Mouse (Mus musculus): ENCODE results near the gene Ptprn2.
"Not testable (repeated sequence)": the region's sequence is repeated elsewhere in the genome, so short reads cannot be mapped to it uniquely, and the experiment has no call there.

The Ptprn2 gene

DNA sequence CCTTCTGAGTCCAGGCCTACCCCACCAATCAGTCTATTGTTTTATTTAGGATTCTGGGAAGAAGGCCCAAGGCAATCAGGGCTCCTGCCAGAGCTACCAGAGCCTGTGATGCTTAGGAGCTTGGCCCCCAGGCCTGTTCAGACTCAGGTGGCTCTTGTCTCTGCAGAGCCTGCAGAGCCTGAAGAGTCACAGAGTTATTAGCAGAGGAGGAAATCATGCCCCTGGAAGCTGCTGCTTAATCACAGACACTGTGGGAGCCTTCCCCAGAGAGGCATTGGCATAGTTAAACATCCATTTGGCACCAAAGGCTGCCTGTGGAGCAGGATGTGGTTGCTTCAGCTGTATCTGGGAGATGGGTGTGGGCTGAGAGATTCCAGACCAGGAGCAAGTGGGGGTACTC, 30.3 kb downstream of the Ptprn2 start:
- no peak for DNase-seq (ENCODE audit: low spot score in 2 of 2)

GRCm38 (mm10) chr12:116528861-116529260, 43.3 kb downstream of the Ptprn2 start:
- DNase-seq (ENCODE audit: low spot score in 2 of 2) = no peak

DNA sequence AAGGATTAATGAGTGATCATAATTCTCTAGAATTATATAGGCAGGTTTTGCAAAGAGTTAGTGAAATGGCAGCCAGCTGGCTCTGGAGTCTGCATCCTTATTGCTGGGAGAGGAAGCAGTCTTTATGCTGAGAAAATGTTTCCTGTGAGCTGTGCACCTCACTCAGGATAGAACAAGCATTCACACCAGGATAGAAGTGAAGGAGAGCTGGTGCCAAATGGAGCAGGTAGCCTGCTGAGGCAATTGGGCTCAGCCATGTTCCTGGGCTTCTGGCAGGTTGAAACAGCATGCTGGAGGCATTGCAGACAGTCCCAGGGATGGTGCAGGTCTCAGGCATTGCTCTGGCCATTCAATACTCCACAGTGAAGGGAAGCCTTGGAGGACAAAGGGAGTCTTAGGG, 47.8 kb downstream of the Ptprn2 start:
- no peak for DNase-seq (ENCODE audit: low spot score in 2 of 2)

GRCm38 (mm10) chr12:116539305-116539704, 53.8 kb downstream of the Ptprn2 start:
- DNase-seq (ENCODE audit: low spot score in 2 of 2) = no peak

DNA sequence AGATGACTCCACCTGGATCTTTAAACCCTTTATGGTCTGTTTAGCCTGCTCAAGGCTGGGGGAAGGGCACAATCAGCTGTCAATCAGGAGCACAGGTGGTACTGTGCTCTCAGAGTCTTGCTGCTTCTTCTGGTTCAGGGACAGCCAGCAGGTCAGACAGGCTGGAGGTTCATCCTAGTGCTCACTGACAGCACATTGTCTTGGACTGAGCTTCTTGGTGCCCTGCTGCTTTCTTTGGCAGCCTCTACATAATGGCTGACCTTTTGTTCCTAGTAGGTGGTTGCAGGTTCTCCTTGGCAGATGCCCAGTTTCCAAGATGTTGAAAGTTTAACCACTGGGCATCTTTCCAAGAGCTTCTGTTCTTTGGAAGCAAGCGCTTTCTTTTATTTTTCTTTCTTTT, 55.1 kb downstream of the Ptprn2 start:
- peak in 1 of 2 experiments; percentile 14 for DNase-seq (ENCODE audit: low spot score in 2 of 2)

DNA sequence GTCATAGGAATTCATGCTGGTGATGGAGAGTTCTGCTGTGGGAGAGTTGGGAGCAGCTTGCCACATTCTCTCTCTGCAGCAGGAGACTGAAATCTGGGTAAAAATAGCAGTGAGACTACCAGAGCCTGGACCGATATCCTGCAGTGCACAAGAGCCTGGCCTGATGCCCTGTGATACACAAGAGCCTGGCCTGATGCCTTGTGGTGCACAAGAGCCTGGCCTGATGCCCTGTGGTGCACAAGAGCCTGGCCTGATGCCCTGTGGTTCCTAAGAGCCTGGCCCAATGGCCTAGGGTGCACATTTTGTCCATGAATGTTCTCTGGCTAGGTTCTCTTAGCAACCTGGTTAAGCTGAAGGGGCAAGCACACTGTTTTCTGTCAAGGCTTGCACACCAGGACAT, 64.5 kb downstream of the Ptprn2 start:
- peak in 1 of 2 experiments; percentile 46 for DNase-seq (ENCODE audit: low spot score in 2 of 2)

- DNase-seq (ENCODE audit: low spot score in 2 of 2) = no peak
Observed at GRCm38 (mm10) chr12:116551516-116551915, 66.0 kb downstream of the Ptprn2 start.

DNA sequence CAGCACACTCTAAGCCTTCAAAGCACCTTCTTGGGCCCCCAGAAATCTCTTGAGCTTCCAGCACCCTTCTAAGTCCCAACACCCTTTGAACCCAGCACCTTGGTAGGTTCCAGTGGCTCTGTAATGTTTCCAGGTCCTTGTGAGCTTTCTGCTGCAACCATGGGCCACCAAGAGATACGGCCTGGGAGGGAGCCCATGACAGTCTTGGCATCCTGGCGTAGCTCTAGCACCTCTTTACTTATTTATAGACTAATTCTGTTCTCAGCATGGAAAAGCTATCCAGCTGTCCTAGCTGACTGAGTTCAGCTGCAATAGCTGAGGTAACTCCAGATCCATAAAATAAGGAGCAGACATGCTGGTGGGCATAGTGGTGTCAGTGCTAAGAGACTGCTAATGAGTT, 66.8 kb downstream of the Ptprn2 start:
- DNase-seq (ENCODE audit: low spot score in 2 of 2) = no peak

DNA sequence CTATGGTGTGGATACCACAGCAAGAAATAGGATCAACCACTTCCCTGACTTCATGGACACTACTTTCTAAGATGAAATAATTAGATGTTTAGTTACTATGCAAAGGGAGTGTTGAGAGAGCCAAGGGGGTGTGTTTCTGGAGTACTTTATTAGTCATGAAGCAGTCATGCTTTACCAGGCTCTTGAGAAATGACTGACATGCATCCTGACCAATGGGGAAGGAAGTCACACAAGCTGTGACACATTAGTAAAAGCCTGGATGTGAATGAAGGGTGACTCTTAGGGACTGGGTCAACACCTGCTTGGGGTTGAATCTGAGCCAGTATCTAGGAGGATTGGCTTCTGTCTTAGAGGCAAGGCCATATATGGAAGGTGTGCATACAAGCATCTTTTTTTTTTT, 67.8 kb downstream of the Ptprn2 start:
- DNase-seq (ENCODE audit: low spot score in 2 of 2) = no peak

- DNase-seq (ENCODE audit: low spot score in 2 of 2) = no peak
Observed at GRCm38 (mm10) chr12:116555964-116556363, 70.4 kb downstream of the Ptprn2 start.

- DNase-seq (ENCODE audit: low spot score in 2 of 2) = no peak
Observed at GRCm38 (mm10) chr12:116564441-116564840, 78.9 kb downstream of the Ptprn2 start.

DNA sequence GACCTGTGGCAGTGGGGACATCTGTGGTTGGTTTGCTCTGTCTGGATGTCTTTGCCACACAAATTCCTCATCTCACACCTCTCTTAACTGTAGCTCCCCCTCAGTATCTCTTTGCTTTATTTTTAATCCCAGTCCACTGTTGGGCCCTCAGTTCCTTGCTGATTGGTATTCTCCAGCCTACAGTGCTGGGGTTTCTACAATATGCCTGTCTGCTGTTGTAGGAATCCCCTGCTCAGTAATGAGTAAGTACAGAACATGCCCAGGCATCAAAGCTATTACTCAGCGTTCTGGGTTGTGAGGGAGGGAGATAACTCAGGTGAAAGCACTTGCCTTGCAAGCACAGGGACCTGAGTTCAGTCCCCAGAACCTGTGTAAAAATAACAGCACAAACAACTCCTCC, 81.2 kb downstream of the Ptprn2 start:
- DNase-seq (ENCODE audit: low spot score in 2 of 2) = no peak

GRCm38 (mm10) chr12:116567170-116567569, 81.7 kb downstream of the Ptprn2 start:
- no peak for DNase-seq (ENCODE audit: low spot score in 2 of 2)

GRCm38 (mm10) chr12:116569568-116569967, 84.0 kb downstream of the Ptprn2 start:
- no peak for DNase-seq (ENCODE audit: low spot score in 2 of 2)

- no peak for DNase-seq (ENCODE audit: low spot score in 2 of 2)
Observed at GRCm38 (mm10) chr12:116574102-116574501, 88.6 kb downstream of the Ptprn2 start.

DNA sequence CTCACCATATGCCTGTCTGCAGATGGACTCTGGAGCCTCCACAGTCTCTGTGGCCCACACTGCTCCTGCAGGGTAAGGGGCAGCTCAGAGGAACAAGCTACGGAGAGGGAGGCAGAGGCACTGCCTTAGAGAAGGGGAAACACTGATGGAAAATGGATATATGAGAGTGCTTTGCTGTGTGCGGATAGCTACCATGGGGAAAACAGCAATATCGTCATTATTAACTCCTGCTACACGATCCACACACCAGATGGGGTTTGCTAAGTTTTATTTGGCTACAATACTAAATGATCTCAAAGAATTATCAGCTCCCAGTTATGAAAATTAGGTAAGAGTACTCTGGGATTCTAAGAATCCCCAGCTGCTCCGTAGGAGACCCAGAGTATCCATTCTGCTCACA, 89.2 kb downstream of the Ptprn2 start:
- no peak for DNase-seq (ENCODE audit: low spot score in 2 of 2)

GRCm38 (mm10) chr12:116577917-116578316, 92.4 kb downstream of the Ptprn2 start:
- DNase-seq (ENCODE audit: low spot score in 2 of 2) = not testable (repeated sequence)

DNA sequence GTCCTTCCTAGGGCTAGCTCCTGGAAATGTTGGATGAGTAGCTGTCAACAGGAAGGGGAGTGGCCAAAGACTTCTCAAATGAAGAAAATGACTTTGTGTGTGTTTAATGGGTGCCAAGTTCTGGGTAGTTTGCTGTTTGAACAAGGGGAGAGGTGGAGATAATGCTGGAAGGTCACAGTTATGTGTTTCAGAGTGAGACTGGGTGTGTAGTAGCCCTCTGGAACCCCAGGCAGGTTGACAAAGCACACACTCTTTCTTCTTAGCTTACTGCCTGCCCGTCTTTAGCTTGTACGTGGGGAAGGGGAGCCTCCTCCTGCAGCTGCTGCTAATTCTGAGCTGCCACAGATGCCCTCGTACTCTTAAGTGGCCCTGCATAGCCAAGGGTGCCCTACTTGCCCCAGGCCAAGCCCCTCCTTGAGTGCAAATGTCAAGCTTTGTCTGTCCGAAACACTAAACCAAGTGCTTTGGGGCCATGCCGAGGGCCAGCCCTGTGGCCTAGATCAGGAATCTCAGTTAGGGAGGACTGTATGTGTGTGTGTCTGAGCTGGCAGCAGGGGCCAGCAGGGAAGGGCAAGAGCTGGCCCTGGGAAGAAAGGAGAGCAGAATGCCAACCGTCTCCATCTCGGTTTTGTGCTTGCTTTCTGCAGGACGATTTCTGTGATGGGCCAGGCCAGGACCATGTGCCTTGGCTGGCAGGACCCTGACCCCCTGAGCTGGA, 95.5 kb downstream of the Ptprn2 start:
- DNase-seq (ENCODE audit: low spot score in 2 of 2) = no peak

GRCm38 (mm10) chr12:116581864-116582263, 96.3 kb downstream of the Ptprn2 start:
- DNase-seq (ENCODE audit: low spot score in 2 of 2) = no peak

DNA sequence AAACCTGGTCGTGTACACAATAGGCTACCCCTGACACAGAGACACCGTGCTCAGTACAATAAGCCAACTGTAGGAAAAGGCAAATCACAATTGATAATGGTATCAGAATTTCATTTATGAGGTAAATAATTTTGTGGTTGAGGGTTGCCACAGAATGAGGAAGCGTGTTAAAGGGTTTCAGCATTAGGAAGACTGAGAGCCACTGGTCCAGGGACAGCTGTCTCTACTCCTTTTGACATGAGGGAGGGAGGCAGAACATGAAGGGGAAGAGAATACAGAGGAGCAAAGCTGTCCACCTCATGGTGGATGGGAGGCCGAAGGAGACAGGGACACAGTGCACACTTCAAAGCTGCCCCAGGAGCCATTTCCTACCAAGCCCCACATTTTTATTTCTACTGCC, 97.3 kb downstream of the Ptprn2 start:
- DNase-seq (ENCODE audit: low spot score in 2 of 2) = no peak

DNA sequence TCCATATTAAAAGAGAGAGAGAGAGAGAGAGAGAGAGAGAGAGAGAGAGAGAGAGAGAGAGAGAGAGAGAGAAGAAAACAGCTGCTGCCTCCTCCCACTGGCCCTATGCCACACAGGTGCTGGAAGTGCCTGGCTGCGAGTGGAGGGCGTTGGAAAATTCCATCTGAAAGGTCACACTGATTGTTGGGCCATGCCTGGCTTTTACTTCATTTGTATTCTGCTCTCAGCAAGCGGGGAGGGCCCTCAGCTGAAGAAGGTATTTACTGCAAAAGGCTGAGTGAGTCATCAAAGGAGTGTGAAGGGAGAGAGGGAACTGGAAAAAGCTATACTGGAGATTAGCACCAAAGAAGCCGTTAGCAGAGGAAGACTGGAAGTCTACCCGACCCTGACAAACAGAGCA, 99.5 kb downstream of the Ptprn2 start:
- peak in 1 of 2 experiments; percentile 2 for DNase-seq (ENCODE audit: low spot score in 2 of 2)

DNA sequence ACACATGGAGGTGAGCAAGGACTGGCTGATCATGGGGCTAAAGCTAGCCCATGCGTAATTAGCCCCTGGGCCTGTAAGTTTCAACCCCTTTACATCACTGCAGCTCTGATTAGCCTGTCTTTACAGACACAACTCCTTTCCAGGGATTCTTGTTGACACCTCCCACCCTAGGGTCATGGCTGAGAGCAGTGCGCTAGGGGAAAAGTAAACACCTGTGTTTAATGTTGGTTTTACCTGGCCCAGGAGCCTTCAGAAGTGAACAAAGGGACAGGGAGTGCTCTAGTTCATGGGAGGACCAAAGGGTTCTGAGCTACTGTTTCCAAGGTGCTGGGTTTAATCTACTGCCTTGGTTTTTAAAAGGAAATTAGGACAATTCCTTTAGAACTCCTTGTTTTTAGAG, 100.6 kb downstream of the Ptprn2 start:
- no peak for DNase-seq (ENCODE audit: low spot score in 2 of 2)

GRCm38 (mm10) chr12:116587548-116587947, 102.0 kb downstream of the Ptprn2 start:
- DNase-seq (ENCODE audit: low spot score in 2 of 2) = no peak

DNA sequence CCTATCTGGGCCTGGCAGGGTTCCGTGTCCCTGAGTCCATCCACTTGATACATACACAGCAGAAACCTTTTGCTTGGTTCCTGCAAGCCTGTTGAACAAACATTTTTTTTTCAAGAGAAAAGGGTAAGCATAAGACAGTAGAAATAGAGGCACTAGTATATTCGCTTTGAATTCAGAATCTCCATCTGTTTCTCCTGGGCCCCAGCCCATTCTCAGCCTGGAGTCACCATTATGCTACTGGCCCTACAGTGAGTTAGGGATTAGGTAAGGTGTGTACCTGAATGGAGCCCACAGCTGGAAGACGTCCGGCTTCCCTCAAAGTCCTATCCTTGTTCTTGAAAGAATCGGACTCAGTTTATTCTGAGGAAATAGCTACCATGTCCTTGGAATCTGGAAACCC, 104.6 kb downstream of the Ptprn2 start:
- DNase-seq (ENCODE audit: low spot score in 2 of 2) = no peak
